Mouse (Mus musculus) ZHBTc4 (cell line): Measurements from ENCODE around the gene Comp.
A peak's percentile ranks its signal among the peaks of the same experiment; 100 is the strongest.

Experiments
- DNase-seq: peaks from one replicate; pipeline ENCODE4 v3.0.0-alpha.2; 2011; ENCODE audit warnings: low read depth, low spot score

The Comp gene

GRCm38 (mm10) chr8:70352657-70353151, 20.7 kb upstream of the Comp start:
- peak; percentile 33 for DNase-seq

- DNase-seq = peak; percentile 100
Observed at GRCm38 (mm10) chr8:70353194-70353817, 20.1 kb upstream of the Comp start, which contains the start of gene Upf1. Gene Upf1, minus strand, starts transcription at chr8:70353278.

GRCm38 (mm10) chr8:70354004-70354403, 19.4 kb upstream of the Comp start:
- no peak for DNase-seq

GRCm38 (mm10) chr8:70356111-70356510, 17.2 kb upstream of the Comp start:
- no peak for DNase-seq

- DNase-seq = peak; percentile 21
Observed at GRCm38 (mm10) chr8:70359411-70359810, 13.9 kb upstream of the Comp start.

- DNase-seq = peak; percentile 82
Observed at GRCm38 (mm10) chr8:70360769-70361168, 12.6 kb upstream of the Comp start.

GRCm38 (mm10) chr8:70361484-70362032, 11.8 kb upstream of the Comp start:
- DNase-seq = no peak

- no peak for DNase-seq
Observed at GRCm38 (mm10) chr8:70364066-70364465, 9.3 kb upstream of the Comp start.

- no peak for DNase-seq
Observed at GRCm38 (mm10) chr8:70366588-70366987, 6.8 kb upstream of the Comp start.

- no peak for DNase-seq
Observed at GRCm38 (mm10) chr8:70370476-70370875, 2.9 kb upstream of the Comp start.

GRCm38 (mm10) chr8:70371951-70372350, 1.4 kb upstream of the Comp start:
- no peak for DNase-seq

- peak; percentile 95 for DNase-seq
Observed at GRCm38 (mm10) chr8:70374318-70374927, 1.1 kb downstream of the Comp start.

GRCm38 (mm10) chr8:70375212-70375859, 2.0 kb downstream of the Comp start:
- peak; percentile 37 for DNase-seq

GRCm38 (mm10) chr8:70376275-70376741, 3.0 kb downstream of the Comp start:
- peak; percentile 49 for DNase-seq

- DNase-seq = peak; percentile 39
Observed at GRCm38 (mm10) chr8:70377049-70377448, 3.7 kb downstream of the Comp start.

GRCm38 (mm10) chr8:70380069-70380468, 6.7 kb downstream of the Comp start:
- DNase-seq = no peak

- DNase-seq = peak; percentile 74
Observed at GRCm38 (mm10) chr8:70383287-70383686, 9.9 kb downstream of the Comp start.

GRCm38 (mm10) chr8:70389678-70390077, 16.3 kb downstream of the Comp start:
- DNase-seq = no peak

- DNase-seq = peak; percentile 94
Observed at GRCm38 (mm10) chr8:70393087-70393486, 19.7 kb downstream of the Comp start.

- DNase-seq = no peak
Observed at GRCm38 (mm10) chr8:70394269-70394998, 21.1 kb downstream of the Comp start.

- no peak for DNase-seq
Observed at GRCm38 (mm10) chr8:70395649-70396048, 22.3 kb downstream of the Comp start.

GRCm38 (mm10) chr8:70396184-70396583, 22.8 kb downstream of the Comp start:
- no peak for DNase-seq
